Mouse (Mus musculus): ENCODE results near the gene Dock10. TPM values are rescaled to one million over a fixed set of nuclear protein-coding genes. Genes with fewer than 3 reads are reported as not detected.

Dock10 gene
- polyA plus RNA-seq, 1 experiment: 0.46 TPM

GRCm38 (mm10) chr1:80604332-80604731 lies 154.0 kb downstream of the Dock10 start:
- no peaks in the 10 kb centered on the region for H3K27me3 ChIP-seq (replicated peaks)
- peaks cover 37% of the 10 kb centered on the region for H3K4me1 ChIP-seq
- no peaks in the 10 kb centered on the region for H3K9me3 ChIP-seq
- H3K36me3 ChIP-seq (replicated peaks; ENCODE audit: low read length): peaks cover 6% of the 10 kb centered on the region
- H3K4me3 ChIP-seq (replicated peaks): no peak overlapping the region
- no peak for TF ChIP-seq GATA1 (IDR thresholded peaks at IDR 0.05; ENCODE audit: borderline replicate concordance, low read length)
- TF ChIP-seq FLI1 (IDR thresholded peaks at IDR 0.05; ENCODE audit: low read length): no peak

DNA sequence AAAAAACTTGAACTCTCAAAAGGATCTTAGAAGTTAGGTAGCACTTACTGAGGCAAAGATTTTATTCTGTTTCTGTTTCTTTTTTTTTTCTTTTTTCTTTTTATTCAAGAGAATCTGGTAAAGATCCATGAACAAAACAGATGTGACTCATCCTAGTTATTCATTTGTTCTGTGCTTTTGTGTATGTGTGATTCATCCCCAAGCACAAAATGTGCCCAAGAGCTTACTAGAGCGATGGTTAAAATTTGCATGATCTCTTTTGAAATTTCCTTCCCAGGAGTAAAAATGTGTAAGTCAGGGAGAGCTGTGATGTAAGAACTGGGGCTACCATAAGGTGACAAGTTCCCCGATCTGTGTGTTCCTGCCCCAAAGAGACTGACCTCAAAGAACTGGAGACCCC lies 155.2 kb downstream of the Dock10 start:
- Histone ChIP-seq H3K4me1 (peaks cover 28% of the 10 kb centered on the region), H3K9me3 (no peaks in the 10 kb centered on the region), H3K4me3 (replicated peaks) (no peak overlapping the region), H3K36me3 (replicated peaks; ENCODE audit: low read length) (peaks cover 6% of the 10 kb centered on the region), H3K27me3 (replicated peaks) (no peaks in the 10 kb centered on the region)
- TF ChIP-seq GATA1 (IDR thresholded peaks at IDR 0.05; ENCODE audit: borderline replicate concordance, low read length) (no peak), FLI1 (IDR thresholded peaks at IDR 0.05; ENCODE audit: low read length) (no peak)

- H3K36me3 ChIP-seq (replicated peaks; ENCODE audit: low read length): peaks cover 13% of the 10 kb centered on the region
These were observed 175.0 kb downstream of the Dock10 start for GRCm38 (mm10) chr1:80583281-80583680.

GRCm38 (mm10) chr1:80582186-80582585 lies 176.1 kb downstream of the Dock10 start:
- Histone ChIP-seq H3K4me3 (replicated peaks) (no peak overlapping the region), H3K9me3 (no peaks in the 10 kb centered on the region), H3K4me1 (peaks cover 7% of the 10 kb centered on the region), H3K36me3 (replicated peaks; ENCODE audit: low read length) (peaks cover 20% of the 10 kb centered on the region), H3K27me3 (replicated peaks) (no peaks in the 10 kb centered on the region)
- no peak for TF ChIP-seq FLI1 (IDR thresholded peaks at IDR 0.05; ENCODE audit: low read length)
- TF ChIP-seq GATA1 (IDR thresholded peaks at IDR 0.05; ENCODE audit: borderline replicate concordance, low read length): no peak

More at GRCm38 (mm10) chr1:80583281-80583680, 175.0 kb downstream of the Dock10 start:
- H3K9me3 ChIP-seq: no peaks in the 10 kb centered on the region
- TF ChIP-seq GATA1 (IDR thresholded peaks at IDR 0.05; ENCODE audit: borderline replicate concordance, low read length) (no peak), FLI1 (IDR thresholded peaks at IDR 0.05; ENCODE audit: low read length) (no peak)
- no peak overlapping the region for H3K4me3 ChIP-seq (replicated peaks)
- H3K4me1 ChIP-seq: peaks cover 7% of the 10 kb centered on the region
- H3K27me3 ChIP-seq (replicated peaks): no peaks in the 10 kb centered on the region

GRCm38 (mm10) chr1:80576898-80577297 lies 181.4 kb downstream of the Dock10 start:
- no peak for TF ChIP-seq FLI1 (IDR thresholded peaks at IDR 0.05; ENCODE audit: low read length)
- TF ChIP-seq GATA1 (IDR thresholded peaks at IDR 0.05; ENCODE audit: borderline replicate concordance, low read length): no peak
- Histone ChIP-seq H3K36me3 (replicated peaks; ENCODE audit: low read length) (peaks cover 28% of the 10 kb centered on the region), H3K4me1 (no peaks in the 10 kb centered on the region), H3K27me3 (replicated peaks) (no peaks in the 10 kb centered on the region), H3K9me3 (no peaks in the 10 kb centered on the region), H3K4me3 (replicated peaks) (no peak overlapping the region)

- H3K36me3 ChIP-seq (replicated peaks; ENCODE audit: low read length): peaks cover 24% of the 10 kb centered on the region
- no peaks in the 10 kb centered on the region for H3K27me3 ChIP-seq (replicated peaks)
- no peaks in the 10 kb centered on the region; the same call in 1 of the 2 replicates for H3K4me1 ChIP-seq
- no peak overlapping the region for H3K4me3 ChIP-seq (replicated peaks)
- no peak for TF ChIP-seq FLI1 (IDR thresholded peaks at IDR 0.05; ENCODE audit: low read length)
- H3K9me3 ChIP-seq: no peaks in the 10 kb centered on the region
These were observed 201.9 kb downstream of the Dock10 start for GRCm38 (mm10) chr1:80556446-80556845.

GRCm38 (mm10) chr1:80541522-80541921 lies 216.8 kb downstream of the Dock10 start:
- no peak overlapping the region for H3K4me3 ChIP-seq (replicated peaks)
- peaks cover 26% of the 10 kb centered on the region for H3K36me3 ChIP-seq (replicated peaks; ENCODE audit: low read length)
- H3K4me1 ChIP-seq: 0 out of 2 replicates have a peak, but pooled peaks cover 2% of the 10 kb centered on the region

DNA sequence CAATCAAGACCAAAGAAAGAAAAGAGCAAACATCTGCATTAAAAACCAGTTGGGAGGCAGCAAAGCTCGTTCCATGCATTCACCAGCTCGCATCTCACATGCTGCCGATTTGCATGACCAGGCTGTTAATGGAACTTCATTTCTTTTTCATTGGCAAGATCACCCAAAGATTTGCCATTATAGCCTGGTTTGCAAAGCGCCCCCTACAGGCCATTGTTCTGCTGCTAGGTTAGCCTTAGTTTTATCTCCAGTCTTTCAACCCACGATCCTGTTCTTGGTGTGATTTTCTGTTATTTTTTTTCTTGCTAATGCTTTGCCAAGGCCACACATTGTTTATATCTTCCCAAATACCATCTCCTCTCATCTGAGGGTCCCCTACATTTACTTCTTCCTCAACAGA lies 236.1 kb downstream of the Dock10 start:
- TF ChIP-seq GATA1 (IDR thresholded peaks at IDR 0.05; ENCODE audit: borderline replicate concordance, low read length): no peak
- no peak for TF ChIP-seq FLI1 (IDR thresholded peaks at IDR 0.05; ENCODE audit: low read length)
- H3K27me3 ChIP-seq (replicated peaks): no peaks in the 10 kb centered on the region
- H3K4me3 ChIP-seq (replicated peaks): no peak overlapping the region
- H3K36me3 ChIP-seq (replicated peaks; ENCODE audit: low read length): peaks cover 6% of the 10 kb centered on the region
- H3K4me1 ChIP-seq: no peaks in the 10 kb centered on the region
- H3K9me3 ChIP-seq: no peaks in the 10 kb centered on the region

More at GRCm38 (mm10) chr1:80541522-80541921, 216.8 kb downstream of the Dock10 start:
- TF ChIP-seq FLI1 (IDR thresholded peaks at IDR 0.05; ENCODE audit: low read length) (no peak), GATA1 (IDR thresholded peaks at IDR 0.05; ENCODE audit: borderline replicate concordance, low read length) (no peak)
- H3K9me3 ChIP-seq: no peaks in the 10 kb centered on the region
- no peaks in the 10 kb centered on the region for H3K27me3 ChIP-seq (replicated peaks)

DNA sequence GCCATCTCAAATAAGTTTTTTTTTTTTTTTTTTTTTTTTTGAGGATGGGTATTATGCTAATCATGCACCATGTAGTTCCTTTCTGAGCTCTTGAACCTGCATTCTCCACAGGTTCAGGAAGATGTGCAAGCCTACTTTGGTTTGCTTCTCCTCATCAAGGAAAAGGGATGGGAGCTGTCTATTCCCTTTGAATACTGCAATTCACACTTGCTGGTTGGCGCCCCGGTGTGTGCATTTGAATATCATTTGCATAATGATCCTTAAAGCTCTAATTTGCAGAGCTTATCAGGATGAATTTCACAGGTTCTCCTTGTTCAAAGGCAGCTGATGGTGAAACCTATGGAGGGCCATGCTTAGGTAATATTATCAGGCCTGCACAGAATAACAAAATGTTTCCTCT lies 237.9 kb downstream of the Dock10 start:
- Histone ChIP-seq H3K9me3 (no peaks in the 10 kb centered on the region), H3K36me3 (replicated peaks; ENCODE audit: low read length) (peaks cover 2% of the 10 kb centered on the region), H3K4me1 (no peaks in the 10 kb centered on the region), H3K4me3 (replicated peaks) (no peak overlapping the region), H3K27me3 (replicated peaks) (no peaks in the 10 kb centered on the region)
- TF ChIP-seq FLI1 (IDR thresholded peaks at IDR 0.05; ENCODE audit: low read length): no peak
- TF ChIP-seq GATA1 (IDR thresholded peaks at IDR 0.05; ENCODE audit: borderline replicate concordance, low read length): no peak

DNA sequence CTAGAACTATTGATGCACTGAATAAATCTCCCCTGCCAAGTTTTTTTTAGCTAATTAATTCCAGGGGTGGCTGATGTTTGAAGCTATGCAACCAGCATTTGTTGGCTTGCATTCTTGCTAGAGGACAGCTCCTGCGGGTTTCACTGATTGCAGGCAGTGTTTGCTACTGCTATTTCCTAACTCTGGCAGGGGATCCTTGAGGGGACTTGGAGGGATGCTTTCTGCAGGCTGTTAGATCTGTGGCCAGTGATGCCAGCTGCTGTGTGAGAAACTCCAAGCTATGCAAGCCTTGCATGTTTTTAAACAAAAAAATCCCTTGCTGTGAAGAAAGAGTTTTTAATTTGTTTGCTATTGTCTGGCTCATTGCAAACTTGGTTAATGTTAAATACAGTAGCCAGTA lies 238.4 kb downstream of the Dock10 start:
- Histone ChIP-seq H3K9me3 (no peaks in the 10 kb centered on the region), H3K4me1 (no peaks in the 10 kb centered on the region), H3K36me3 (replicated peaks; ENCODE audit: low read length) (peaks cover 3% of the 10 kb centered on the region), H3K4me3 (replicated peaks) (no peak overlapping the region), H3K27me3 (replicated peaks) (no peaks in the 10 kb centered on the region)
- TF ChIP-seq GATA1 (IDR thresholded peaks at IDR 0.05; ENCODE audit: borderline replicate concordance, low read length): no peak
- no peak for TF ChIP-seq FLI1 (IDR thresholded peaks at IDR 0.05; ENCODE audit: low read length)

DNA sequence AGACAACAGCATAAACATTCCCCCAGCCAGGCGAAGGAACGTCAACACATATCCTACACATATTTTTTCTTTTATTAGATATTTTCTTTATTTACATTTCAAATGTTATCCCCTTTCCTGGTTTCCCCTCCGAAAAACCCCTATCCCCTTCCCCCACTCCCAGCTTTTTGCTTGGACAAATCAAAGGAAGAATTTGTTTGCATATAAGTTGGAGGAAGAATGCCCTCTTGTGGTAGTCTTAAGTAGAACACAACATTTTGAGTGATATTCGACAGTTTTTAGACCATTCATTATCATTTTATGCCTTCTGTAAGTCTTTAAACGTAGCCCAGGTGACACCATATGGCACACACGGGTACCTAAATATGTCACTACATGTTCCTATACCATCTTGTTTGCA lies 242.5 kb downstream of the Dock10 start:
- Histone ChIP-seq H3K36me3 (replicated peaks; ENCODE audit: low read length) (peaks cover 12% of the 10 kb centered on the region), H3K9me3 (no peaks in the 10 kb centered on the region), H3K27me3 (replicated peaks) (no peaks in the 10 kb centered on the region), H3K4me1 (no peaks in the 10 kb centered on the region), H3K4me3 (replicated peaks) (no peak overlapping the region)
- TF ChIP-seq FLI1 (IDR thresholded peaks at IDR 0.05; ENCODE audit: low read length): no peak
- TF ChIP-seq GATA1 (IDR thresholded peaks at IDR 0.05; ENCODE audit: borderline replicate concordance, low read length): no peak
